In the genomic region with DNA sequence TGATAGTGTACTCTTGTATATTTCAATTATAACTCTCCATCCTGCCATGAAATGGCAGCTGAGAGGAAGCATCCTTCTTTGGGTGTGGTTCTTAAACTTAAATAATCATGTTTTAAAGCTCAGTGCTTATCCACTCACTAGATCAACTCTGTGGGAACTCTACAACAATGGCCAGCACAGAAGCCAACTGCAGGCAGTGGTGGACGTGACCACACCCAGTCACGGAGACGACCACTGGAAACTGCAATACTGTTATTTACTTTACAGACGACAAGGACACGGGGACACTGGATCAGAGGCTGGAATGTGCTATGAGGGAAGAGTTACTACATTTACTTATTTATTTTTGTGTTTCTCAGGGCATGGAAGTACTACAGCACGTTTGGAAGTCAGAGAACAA, we compare ENCODE assay signal across 15 mouse cellular contexts.
"Had no signal": no experiment of that assay in that cellular context is flagged by ENCODE, and none has a peak within 500 bp of the region (broad histone marks: within the 10 kb centered on the region; RNA-seq: fewer than 3 reads in every experiment).

No protein-coding gene starts in this region.

- H3K9me3 ChIP-seq: intestine, embryonic 15.5 days; limb, embryonic 10.5 days; liver, embryonic 15.5 days; lung, embryonic 15.5 days; midbrain, embryonic 10.5 days; midbrain, embryonic 15.5 days; neural tube, embryonic 12.5 days had no signal

- H3K4me2 ChIP-seq: intestine, embryonic 15.5 days; liver, embryonic 11.5 days; liver, embryonic 15.5 days; lung, embryonic 15.5 days; midbrain, embryonic 15.5 days; neural tube, embryonic 12.5 days had no signal

- H3K27ac ChIP-seq: layer of hippocampus, adult 2 months; limb, embryonic 10.5 days; liver, embryonic 15.5 days; midbrain, embryonic 10.5 days; midbrain, embryonic 15.5 days; neural tube, embryonic 12.5 days had no signal

- H3K27me3 ChIP-seq: intestine, embryonic 15.5 days; liver, embryonic 15.5 days; lung, embryonic 15.5 days; midbrain, embryonic 15.5 days; neural tube, embryonic 12.5 days had no signal

- ATAC-seq: midbrain, embryonic 15.5 days had no signal

- H3K36me3 ChIP-seq: intestine, embryonic 15.5 days; limb, embryonic 10.5 days; liver, embryonic 15.5 days; lung, embryonic 15.5 days; midbrain, embryonic 10.5 days; midbrain, embryonic 15.5 days; neural tube, embryonic 12.5 days had no signal

- DNase-seq: kidney, adult 18-20 months; kidney, postnatal 10 days; kidney, postnatal 4 days; spleen, adult 18-20 months; thymus, adult 18-20 months; thymus, postnatal 14 days had no signal

- H3K9ac ChIP-seq: intestine, embryonic 15.5 days; liver, embryonic 15.5 days; lung, embryonic 15.5 days; midbrain, embryonic 15.5 days; neural tube, embryonic 12.5 days had no signal

- H3K4me1 ChIP-seq: limb, embryonic 10.5 days; liver, embryonic 15.5 days; midbrain, embryonic 15.5 days; neural tube, embryonic 12.5 days had no signal

- H3K4me3 ChIP-seq: intestine, embryonic 15.5 days; layer of hippocampus, adult 2 months; limb, embryonic 10.5 days; liver, embryonic 15.5 days; lung, embryonic 15.5 days; midbrain, embryonic 10.5 days; midbrain, embryonic 15.5 days; neural tube, embryonic 12.5 days had no signal
